Mouse (Mus musculus): ENCODE measurements at regions not wholly inside any gene's neighbourhood (a gene's known extent, or its start where the extent isn't known, plus 50 kb on each side); places are given as distances from the start of the nearest gene placed in this dataset.
A peak's percentile ranks its signal among the peaks of the same experiment; 100 is the strongest.

GRCm38 (mm10) chr17:83959159-83959848 is 111.5 kb upstream of the Haao start:
- TF ChIP-seq CTCF (IDR thresholded peaks at IDR 0.05; ENCODE audit: low read depth), result no peak
- peak; percentile 70 for TF ChIP-seq EP300 (IDR thresholded peaks at IDR 0.05; ENCODE audit: low read depth)

Data from liver, embryonic 14.5 days (tissue).